Mouse (Mus musculus): Measurements from ENCODE around the gene Pelo. TPM values are rescaled to one million over a fixed set of nuclear protein-coding genes. Genes with fewer than 3 reads are reported as not detected.

Pelo gene
- total RNA-seq, 2 experiments from 2014 or later: 19.8 to 22.5 TPM

GRCm38 (mm10) chr13:115054783-115055182 is 35.2 kb downstream of the Pelo start:
- DNase-seq (ENCODE audit: low spot score in 2 of 2): no peak
- H3K4me3 ChIP-seq: peak overlapping the region; percentile 20; the same call in 1 of the 2 replicates

GRCm38 (mm10) chr13:115052568-115052967 is 37.4 kb downstream of the Pelo start:
- H3K27ac ChIP-seq: no peak overlapping the region
- peak in 1 of 2 experiments; percentile 39 for DNase-seq (ENCODE audit: low spot score in 2 of 2)
- no peak overlapping the region; the same call in 1 of the 2 replicates for H3K4me3 ChIP-seq
- no peak for TF ChIP-seq CTCF (conservative IDR thresholded peaks at IDR 0.05)

More at GRCm38 (mm10) chr13:115054783-115055182, 35.2 kb downstream of the Pelo start:
- H3K27ac ChIP-seq: peak overlapping the region; percentile 43; the same call in 1 of the 2 replicates
- no peak for TF ChIP-seq CTCF (conservative IDR thresholded peaks at IDR 0.05)

DNA sequence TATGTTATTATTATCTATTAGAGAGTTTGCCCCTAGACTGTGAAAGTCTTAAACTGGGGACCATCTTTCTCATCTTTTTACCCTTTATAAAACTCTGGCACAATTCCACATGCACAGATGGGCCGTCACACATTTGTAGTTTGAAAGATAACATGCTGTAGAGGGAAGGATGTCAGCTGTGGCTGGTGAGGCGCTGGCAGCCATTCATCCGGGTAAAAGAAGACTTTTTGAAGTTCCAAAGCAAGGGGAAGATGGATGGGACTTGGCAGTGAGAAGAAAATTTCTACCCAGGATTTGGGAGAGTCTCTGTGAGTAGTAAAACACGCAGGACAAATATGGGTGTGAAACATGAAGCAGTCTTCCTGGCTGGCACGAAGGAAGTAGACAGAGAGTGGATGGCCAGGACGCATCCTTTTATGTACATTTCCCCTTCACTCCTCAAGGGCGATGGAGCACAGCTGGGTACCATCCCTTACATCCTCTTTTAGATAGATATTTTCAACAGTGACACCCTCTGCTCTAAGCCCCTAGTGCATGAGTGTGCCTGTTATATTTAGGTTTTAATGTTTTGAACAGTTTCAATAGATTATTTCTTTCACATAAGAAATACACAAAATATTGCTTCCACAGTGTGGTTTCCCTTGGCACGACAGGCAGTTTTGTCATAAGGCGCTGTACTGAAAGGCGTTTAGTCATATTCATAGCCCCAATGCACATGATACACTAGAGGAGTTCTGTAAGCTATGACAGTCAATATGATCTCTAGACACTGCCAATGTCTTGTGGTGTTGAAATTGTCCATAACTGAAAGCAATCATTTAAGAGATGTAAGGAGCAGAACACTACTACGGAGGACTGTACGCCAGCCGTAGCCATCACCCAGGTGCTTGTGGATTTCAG is 39.1 kb downstream of the Pelo start:
- H3K27ac ChIP-seq: no peak overlapping the region
- no peak for TF ChIP-seq CTCF (conservative IDR thresholded peaks at IDR 0.05)
- H3K4me3 ChIP-seq: no peak overlapping the region
- DNase-seq (ENCODE audit: low spot score in 2 of 2): peak in 1 of 2 experiments; percentile 5

DNA sequence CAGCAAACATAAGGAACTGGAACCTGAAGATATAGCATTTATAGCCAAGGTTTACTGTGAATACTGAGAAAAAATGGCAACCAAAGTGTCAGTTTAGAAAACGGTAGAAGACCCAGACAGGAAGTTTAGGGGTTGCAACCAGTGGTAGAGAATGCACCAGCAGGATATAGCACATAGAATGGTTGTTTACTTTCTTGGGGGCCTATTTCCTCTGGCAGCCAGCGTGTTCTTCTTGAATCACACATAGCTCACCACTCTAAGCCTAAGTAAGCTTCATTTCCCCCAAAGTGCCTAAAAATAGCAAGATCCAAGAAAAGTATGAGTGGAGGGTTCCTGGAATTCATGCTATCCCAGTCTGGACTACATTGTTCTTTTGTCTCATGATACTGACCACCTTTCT is 47.3 kb downstream of the Pelo start:
- no peak for DNase-seq (ENCODE audit: low spot score in 2 of 2)

More for the DNA sequence above, 47.3 kb downstream of the Pelo start:
- no peak for TF ChIP-seq CTCF (conservative IDR thresholded peaks at IDR 0.05)
- Histone ChIP-seq H3K4me3 (no peak overlapping the region), H3K27ac (no peak overlapping the region)

Other genes with a start within 250 kb of the Pelo start
- under 1 TPM in 1 of 2 experiments, not detected in 1; 0.31 TPM for gene Itga2, start 158.1 kb downstream of the Pelo start, total RNA-seq (2021)
- 1 to 10 TPM; 1.5 to 4.1 TPM for gene Gm49395, start 11.7 kb upstream of the Pelo start, total RNA-seq (2021)
- gene Itga1, start 11.8 kb upstream of the Pelo start, total RNA-seq (2021): 1 to 10 TPM; 5.3 to 7.1 TPM